Mouse (Mus musculus) G1E (cell line): ENCODE results near the gene Ntmt1.

Experiments used
- CTCF ChIP-seq: IDR thresholded peaks from 2 replicates; pipeline ENCODE4 v1.5.1; 2012; ENCODE audit warnings: low read depth, low read length, inconsistent platforms, mixed read lengths
- POLR2AphosphoS5 ChIP-seq: IDR thresholded peaks from 2 replicates; pipeline ENCODE4 v1.6.1; 2012; ENCODE audit warnings: low read depth, low read length, inconsistent platforms; ENCODE audit not compliant: insufficient replicate concordance

GRCm38 (mm10) chr2:30782312-30783290 is 25.0 kb upstream of the Ntmt1 start:
- TF ChIP-seq POLR2AphosphoS5 (no peak), CTCF (no peak)
